Mouse (Mus musculus) T-helper 1 cell (primary cell): ENCODE results near the gene Wdfy2.

ENCODE experiments used
- in situ Hi-C: fragments of 300-600 bp; cut with MboI, MseI; formaldehyde crosslinking; loops from one replicate; pipeline ENCODE4 v1.15.1; 2025; ENCODE audit warnings: high pct_unique_total_duplicates

Wdfy2 gene

DNA sequence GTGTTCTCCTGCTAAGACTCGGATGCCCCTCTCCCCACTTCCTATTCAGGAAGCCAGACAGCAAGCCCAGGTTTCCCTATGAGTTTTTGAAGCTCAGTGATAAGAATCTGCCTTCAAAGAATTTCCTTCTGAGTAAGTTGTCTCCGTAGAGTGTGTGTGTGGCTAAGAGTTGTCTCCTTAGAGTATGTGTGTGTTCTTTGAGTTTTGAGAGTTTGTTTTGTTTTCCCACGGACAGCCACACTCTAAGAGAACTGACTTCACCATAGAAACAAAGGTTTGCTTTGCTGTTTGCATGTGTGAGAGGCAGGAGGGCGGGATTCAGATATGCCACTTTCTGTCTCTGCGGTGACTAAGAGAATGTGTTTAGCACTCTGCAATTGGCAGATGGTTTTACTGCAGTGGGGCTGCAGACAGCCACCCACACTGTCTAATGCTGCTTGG, 90.6 kb downstream of the Wdfy2 start:
- in situ Hi-C loops, result no loop called here

DNA sequence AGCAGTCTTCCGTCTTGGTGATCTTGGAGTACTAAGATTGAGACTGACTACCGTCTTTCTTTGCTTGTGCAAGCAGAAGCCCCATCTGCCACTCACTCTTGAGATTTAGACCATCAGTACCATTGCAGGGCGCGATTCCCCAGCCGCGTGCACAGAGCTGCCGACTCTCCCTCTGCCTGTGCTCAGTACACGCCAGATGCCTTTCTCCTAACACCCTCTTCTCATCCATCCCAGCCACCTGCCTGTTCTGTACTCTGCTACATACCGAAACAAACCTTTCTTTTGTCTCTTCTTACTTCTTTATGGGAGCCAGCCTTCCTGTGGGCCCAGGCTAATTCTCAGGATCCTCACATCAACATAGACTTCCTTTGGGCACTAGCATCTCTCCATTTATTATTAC, 97.9 kb downstream of the Wdfy2 start:
- in situ Hi-C loops, result no loop called here

DNA sequence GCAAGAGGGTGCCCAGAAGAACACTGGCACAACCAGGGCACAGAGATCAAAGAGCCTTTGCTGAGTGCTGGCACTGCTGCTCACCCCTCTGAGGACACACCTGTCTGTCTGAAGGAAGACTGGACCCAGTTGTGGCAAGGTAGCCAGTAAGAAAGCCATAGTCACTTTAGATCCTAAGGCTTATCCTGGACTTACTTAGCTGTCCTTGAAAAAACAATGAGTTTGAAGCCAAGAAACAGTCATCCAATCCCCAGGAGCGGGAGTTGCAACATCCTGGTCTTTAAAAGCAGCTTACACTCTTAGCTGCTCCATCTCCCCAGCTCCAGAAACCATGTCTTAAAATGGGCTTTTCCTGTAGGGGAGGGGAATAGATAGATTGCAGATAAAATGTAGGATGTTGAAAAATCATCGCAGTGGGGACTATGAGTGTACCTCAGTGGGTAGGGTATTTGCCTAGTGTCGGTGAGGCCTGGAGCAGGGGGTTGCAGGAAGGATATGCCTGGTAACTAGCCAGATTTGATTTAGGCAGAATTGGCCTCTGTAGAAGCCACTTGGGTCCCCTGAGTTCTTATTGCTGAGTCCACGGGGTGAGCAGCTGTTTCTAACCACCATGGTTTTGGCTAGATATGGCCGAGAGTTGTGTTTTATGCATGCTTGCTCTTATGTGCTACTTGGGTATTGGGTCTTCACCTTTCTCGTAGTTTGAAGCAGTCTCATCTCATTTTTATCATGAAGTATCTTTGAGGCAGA, 99.3 kb downstream of the Wdfy2 start:
- in situ Hi-C loops, result no loop called here

GRCm38 (mm10) chr14:62937675-62938074, 100.2 kb downstream of the Wdfy2 start:
- in situ Hi-C loops, result no loop called here

DNA sequence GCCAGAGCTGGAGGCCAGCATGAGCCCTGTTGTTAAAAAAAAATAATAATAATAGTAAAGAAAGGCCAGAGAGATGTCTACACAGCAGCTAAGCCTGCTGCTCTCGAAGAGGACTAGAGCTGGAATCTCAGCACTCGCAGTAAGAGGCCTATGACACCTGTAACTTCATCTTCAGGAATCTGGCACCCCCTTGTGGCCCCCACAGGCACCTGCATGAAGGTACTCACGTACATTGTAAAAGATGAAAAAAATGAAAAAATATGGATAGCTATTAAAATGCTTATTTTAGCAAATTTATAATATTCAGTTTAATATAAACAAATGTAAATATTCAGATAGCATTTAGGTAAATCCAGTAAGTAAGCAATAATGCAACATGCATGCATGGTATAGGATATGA, 102.0 kb downstream of the Wdfy2 start:
- in situ Hi-C loops, result no loop called here

DNA sequence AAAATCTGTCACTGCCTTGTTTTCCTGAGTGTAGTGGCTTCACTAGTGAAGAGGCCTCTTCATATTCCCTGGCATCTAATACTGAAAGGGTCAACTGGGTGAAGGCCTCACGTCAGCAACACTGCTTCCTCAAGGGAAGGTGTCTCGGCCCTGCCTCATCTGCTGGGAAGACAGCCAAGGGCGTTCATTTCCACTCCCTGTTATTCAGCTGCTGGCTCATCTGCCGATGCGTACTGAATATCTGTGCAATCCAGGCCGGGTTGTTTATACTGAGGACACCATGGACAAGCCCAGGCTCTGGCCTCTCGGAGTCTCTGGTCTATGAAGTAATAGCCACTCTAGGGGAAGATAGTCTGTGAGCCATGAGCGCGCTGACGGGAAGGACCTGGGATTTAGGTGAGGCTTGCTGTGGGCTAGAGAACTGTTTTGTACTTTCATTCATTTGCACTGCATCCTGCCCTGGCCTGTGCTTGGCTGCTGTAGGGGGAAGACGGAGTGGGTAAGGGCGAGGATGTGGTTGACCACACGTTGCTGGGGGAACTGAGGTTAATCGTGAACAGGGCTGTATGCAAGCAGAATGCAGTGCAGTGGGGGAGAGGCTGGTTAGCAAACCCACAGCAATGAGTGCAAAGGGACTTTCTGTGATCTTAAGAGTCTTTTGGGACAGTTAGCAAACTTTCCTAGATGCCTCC, 103.1 kb downstream of the Wdfy2 start:
- in situ Hi-C loops, result no loop called here

- in situ Hi-C loops, result no loop called here
Measured at GRCm38 (mm10) chr14:62946794-62947193, 109.3 kb downstream of the Wdfy2 start.

DNA sequence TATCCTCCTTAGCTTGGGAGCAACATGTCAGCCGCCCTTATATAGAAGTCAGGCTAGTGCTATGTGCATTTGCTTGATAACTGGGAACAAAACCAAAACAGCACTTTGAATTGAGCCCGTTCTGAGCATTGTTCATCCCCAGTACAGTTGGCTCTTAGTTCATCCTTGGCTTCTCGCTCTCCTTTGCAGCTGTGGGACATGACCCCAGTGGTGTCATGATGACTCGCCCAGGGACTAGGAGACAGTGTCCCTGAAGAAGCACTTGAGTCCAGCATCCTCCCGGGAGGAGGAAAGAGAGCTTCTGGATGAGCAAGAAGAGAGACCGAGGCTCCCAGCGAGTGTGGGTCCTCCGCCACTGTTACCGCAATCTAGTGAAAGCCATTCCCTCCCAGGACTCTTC, 118.6 kb downstream of the Wdfy2 start:
- in situ Hi-C loops, result no loop called here

DNA sequence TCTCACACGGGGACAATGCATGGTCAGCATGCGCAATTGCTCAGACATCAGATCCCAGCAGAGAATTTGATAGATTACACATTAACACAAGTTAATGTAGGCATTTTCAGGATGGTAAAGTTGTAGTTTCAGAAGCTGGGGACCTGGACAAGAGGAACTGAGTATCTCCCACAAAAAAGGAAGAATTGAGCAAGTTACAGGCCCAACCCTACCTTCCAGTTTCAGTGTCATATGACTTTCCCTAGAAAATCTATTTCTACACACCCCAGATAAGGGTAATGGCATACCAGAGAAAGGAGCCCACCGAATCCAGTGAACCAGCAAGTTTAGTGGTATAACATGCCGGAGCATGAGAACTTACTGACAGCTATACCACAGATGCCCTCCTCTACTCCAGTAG, 126.2 kb downstream of the Wdfy2 start:
- in situ Hi-C loops, result no loop called here

GRCm38 (mm10) chr14:62965342-62965741, 127.9 kb downstream of the Wdfy2 start:
- in situ Hi-C loops, result no loop called here

DNA sequence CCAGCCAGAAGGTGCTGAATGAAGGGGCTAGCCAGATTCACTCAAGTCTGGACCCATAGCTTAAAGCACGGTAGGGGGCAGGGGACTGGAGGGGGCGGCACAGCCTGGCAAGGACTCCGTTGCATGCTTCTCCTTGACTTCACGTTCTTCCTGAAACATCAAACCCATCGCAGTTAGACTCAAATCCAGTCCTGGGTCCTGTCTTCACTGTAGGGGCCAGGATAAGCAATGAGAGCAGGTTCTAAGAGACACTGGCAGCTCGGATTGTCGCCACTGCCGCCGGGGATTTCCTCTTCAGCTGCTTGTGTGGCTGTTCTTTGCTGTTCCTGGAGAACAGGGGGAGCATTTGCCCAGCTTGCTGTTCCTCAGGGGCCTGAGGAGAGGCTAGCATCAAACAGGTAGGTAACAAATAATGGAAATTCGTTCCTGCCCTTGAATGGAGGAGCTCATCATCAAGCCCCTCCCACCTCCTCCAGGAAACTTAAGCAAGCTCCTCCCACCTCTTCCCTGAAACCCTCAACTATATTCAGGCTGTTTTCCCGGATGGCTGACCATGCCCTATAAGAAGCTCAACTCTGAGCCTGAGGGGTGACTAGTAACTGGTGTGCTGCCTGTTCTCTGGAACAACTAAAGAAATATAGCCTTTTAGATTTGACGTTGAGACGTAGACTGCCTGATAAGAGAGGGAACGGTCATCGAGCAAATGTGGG, 128.5 kb downstream of the Wdfy2 start:
- in situ Hi-C loops, result no loop called here

- in situ Hi-C loops, result no loop called here
Measured at GRCm38 (mm10) chr14:62975046-62975445, 137.6 kb downstream of the Wdfy2 start.

- in situ Hi-C loops, result no loop called here
Measured at GRCm38 (mm10) chr14:62979815-62980214, 142.3 kb downstream of the Wdfy2 start.

DNA sequence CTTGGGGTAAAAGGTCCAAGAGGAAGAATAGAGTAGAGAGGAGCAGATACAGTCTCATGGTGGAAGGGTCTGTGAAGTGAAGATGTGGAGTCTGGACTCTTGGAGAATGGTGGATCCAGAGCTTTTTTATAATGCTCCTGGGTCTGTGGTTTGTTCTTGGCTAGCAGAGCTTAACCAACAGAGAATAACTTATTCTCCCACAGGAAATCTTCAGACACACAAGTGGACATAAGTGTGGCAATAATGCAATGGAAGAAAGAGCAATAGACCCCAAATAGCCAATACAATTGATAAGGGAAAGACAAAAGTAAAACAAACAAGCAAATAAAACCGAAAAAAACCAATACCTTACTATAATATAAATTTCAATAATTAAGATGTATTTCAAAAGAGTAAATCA, 146.9 kb downstream of the Wdfy2 start, which contains the start of gene Defb48:
TSS of gene Defb48 (minus strand) at position 101 of the 400 bp plus-strand sequence.
- in situ Hi-C loops, result no loop called here

- in situ Hi-C loops, result no loop called here
Measured at GRCm38 (mm10) chr14:62991271-62991670, 153.8 kb downstream of the Wdfy2 start.

DNA sequence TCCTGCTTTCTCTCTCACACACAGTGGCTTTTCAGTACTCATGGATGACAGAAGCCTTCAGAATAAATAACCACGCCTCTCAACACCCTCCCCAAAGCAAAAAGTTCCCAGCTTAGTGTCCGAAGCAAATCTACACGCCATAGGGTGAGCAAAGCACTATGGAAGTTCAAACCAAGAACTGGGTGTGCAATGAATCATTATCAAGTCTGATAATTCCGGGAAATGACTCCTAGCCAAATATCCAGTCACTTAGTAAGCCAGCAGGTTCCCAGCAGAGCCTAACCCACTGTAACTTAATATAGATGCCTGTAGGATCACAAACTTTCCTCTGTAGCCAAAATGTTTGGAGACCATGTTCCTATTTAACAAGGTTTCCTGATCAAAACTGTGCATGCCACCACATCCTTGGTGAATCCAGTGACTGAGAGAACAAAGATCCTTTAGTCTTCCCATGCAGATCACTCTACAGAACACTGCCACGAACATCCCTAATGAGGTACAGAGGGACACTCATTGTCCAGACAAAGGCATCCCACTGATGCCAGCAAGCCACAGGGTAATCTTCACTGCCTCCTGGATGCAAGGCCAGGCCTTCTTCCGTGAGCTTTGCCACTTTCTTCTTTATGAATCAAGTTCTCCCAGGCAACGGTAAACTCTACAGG, 154.5 kb downstream of the Wdfy2 start:
- in situ Hi-C loops, result no loop called here

DNA sequence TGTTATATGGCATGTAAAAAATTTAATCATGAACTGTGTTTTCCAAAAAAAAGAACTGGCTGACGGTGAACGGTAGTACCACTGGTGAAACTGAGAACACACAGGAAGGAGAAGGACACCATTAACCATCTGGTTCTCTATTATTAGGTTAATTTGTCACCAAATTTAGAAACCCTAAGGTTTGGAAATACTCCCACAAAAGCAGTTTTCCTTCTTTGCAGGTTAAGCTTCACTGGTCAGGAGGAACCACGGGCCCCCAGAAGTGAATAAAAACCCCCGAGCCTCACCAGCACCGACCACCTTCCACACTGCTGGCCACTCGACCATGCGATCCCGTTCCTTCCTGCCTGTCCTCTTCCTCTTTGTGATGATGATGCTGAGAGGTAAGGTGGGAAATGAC, 160.3 kb downstream of the Wdfy2 start, which contains the start of gene Defb47:
TSS of gene Defb47 (plus strand) at position 301 of the 400 bp plus-strand sequence.
- in situ Hi-C loops, result no loop called here

- in situ Hi-C loops, result no loop called here
Measured at GRCm38 (mm10) chr14:62998977-62999376, 161.5 kb downstream of the Wdfy2 start.

GRCm38 (mm10) chr14:63002588-63002987, 165.1 kb downstream of the Wdfy2 start:
- in situ Hi-C loops, result no loop called here
